Mouse (Mus musculus): ENCODE results near the gene Nipal3. TPM values are rescaled to one million over a fixed set of nuclear protein-coding genes. Genes with fewer than 3 reads are reported as not detected.

Nipal3 gene
- polyA plus RNA-seq, 1 experiment from 2014 or later: 26.1 TPM

GRCm38 (mm10) chr4:135404048-135404447 is 90.8 kb downstream of the Nipal3 start:
- 92% methylated on average over 10 of the region's 10 CpGs for WGBS (ENCODE audit: missing documents)
- Histone ChIP-seq H3K27ac (no peak overlapping the region), H3K36me3 (ENCODE audit: inconsistent target) (no peaks in the 10 kb centered on the region), H3K79me2 (ENCODE audit: inconsistent target) (no peaks in the 10 kb centered on the region), H3K4me3 (ENCODE audit: inconsistent target) (no peak overlapping the region)

GRCm38 (mm10) chr4:135401881-135402280 is 93.0 kb downstream of the Nipal3 start:
- H3K4me3 ChIP-seq (ENCODE audit: inconsistent target): no peak overlapping the region
- WGBS (ENCODE audit: missing documents): 93% methylated on average over 7 of the region's 7 CpGs
- no peak overlapping the region for H3K27ac ChIP-seq

GRCm38 (mm10) chr4:135397991-135398390 is 96.8 kb downstream of the Nipal3 start, which contains the start of gene Ncmap:
Gene Ncmap (minus strand): TSS chr4:135398227.
- WGBS (ENCODE audit: missing documents): 3% methylated on average over 9 of the region's 29 CpGs
- Histone ChIP-seq H3K36me3 (ENCODE audit: inconsistent target) (no peaks in the 10 kb centered on the region), H3K27ac (no peak within 1 kb of the TSS), H3K79me2 (ENCODE audit: inconsistent target) (no peaks in the 10 kb centered on the region), H3K4me3 (ENCODE audit: inconsistent target) (no peak within 1 kb of the TSS)

More at GRCm38 (mm10) chr4:135401881-135402280, 93.0 kb downstream of the Nipal3 start:
- H3K79me2 ChIP-seq (ENCODE audit: inconsistent target): no peaks in the 10 kb centered on the region
- H3K36me3 ChIP-seq (ENCODE audit: inconsistent target): no peaks in the 10 kb centered on the region

- WGBS (ENCODE audit: missing documents): 26% methylated on average over 16 of the region's 16 CpGs
- Histone ChIP-seq H3K36me3 (ENCODE audit: inconsistent target) (no peaks in the 10 kb centered on the region), H3K4me3 (ENCODE audit: inconsistent target) (no peak overlapping the region), H3K79me2 (ENCODE audit: inconsistent target) (no peaks in the 10 kb centered on the region), H3K27ac (no peak overlapping the region)
These were observed 97.3 kb downstream of the Nipal3 start for GRCm38 (mm10) chr4:135397551-135397950.

- Histone ChIP-seq H3K4me3 (ENCODE audit: inconsistent target) (no peak overlapping the region), H3K36me3 (ENCODE audit: inconsistent target) (no peaks in the 10 kb centered on the region)
- 92% methylated on average over 5 of the region's 5 CpGs for WGBS (ENCODE audit: missing documents)
These were observed 98.5 kb downstream of the Nipal3 start for GRCm38 (mm10) chr4:135396303-135396702.

More at GRCm38 (mm10) chr4:135396303-135396702, 98.5 kb downstream of the Nipal3 start:
- H3K27ac ChIP-seq: no peak overlapping the region
- H3K79me2 ChIP-seq (ENCODE audit: inconsistent target): no peaks in the 10 kb centered on the region

Other genes starting within 250 kb of the Nipal3 start
- gene Clic4, start 222.2 kb downstream of the Nipal3 start, polyA plus RNA-seq (2018): 149 to 188 TPM (median 173 TPM) in 3 replicates
- gene Srrm1, start 141.7 kb downstream of the Nipal3 start, polyA plus RNA-seq (2018): 79.8 to 270 TPM (median 92.9 TPM) in 3 replicates
- not detected in 3 replicates for gene Ncmap, start 96.8 kb downstream of the Nipal3 start, polyA plus RNA-seq (2018)
- gene Rcan3, start 61.2 kb downstream of the Nipal3 start, polyA plus RNA-seq (2018): 11.8 to 22.3 TPM (median 17.3 TPM) in 3 replicates
- 0.40 to 0.56 TPM in 2 of 3 replicates, not detected in the other for gene Stpg1, start 248 bp downstream of the Nipal3 start, polyA plus RNA-seq (2018)
- gene Grhl3, start 78.6 kb upstream of the Nipal3 start, polyA plus RNA-seq (2018): not detected in 3 replicates
- gene Ifnlr1, start 191.2 kb upstream of the Nipal3 start, polyA plus RNA-seq (2018): 0.04 TPM in 1 of 3 replicates, not detected in the others
- not detected in 3 replicates for gene Il22ra1, start 233.1 kb upstream of the Nipal3 start, polyA plus RNA-seq (2018)

Measured in macrophage (primary cell).